Mouse (Mus musculus): ENCODE results near the gene Hhex. TPM values are rescaled to one million over a fixed set of nuclear protein-coding genes. Genes with fewer than 3 reads are reported as not detected.

The Hhex gene
- total RNA-seq (2022), result 100 to 1,000 TPM in 2 of 4 experiments, 10 to 100 TPM in 2; 23.6 to 283 (median 97.2) TPM

DNA sequence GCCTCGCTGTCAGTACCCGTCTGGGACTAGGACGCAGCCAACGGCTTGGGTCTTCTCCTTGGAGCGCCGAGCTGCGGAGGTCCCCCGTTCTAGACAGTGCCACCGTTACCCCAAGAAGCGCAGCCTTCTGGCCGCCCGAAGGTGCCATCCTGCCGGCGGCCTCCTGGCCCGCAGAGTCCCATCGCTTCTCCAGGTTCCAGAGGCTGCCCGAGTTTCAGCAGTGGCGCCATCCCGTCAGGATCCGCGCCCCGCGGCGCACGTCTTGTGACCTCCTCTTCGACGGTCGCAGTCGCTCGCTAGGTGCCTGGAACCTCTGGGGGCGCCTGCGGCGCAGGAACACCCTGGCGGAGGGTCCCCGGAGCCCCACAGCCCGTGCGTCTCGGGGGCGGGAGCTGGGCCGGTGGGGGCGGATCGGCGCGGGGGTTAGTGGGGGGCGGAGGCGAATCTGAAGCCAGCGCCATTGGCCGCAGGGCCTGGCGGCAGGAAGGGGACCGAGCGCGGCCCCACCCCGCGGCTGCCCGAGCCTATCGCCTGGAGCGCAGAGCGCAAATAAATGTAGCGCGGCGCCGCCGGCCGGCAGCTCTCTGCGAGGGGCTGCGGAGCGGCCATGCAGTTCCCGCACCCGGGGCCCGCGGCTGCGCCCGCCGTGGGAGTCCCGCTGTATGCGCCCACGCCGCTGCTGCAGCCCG is at the start of gene Hhex:
Gene Hhex (plus strand): TSS at position 548 of the 689 bp plus-strand sequence.
- peak; percentile 84 for DNase-seq

DNA sequence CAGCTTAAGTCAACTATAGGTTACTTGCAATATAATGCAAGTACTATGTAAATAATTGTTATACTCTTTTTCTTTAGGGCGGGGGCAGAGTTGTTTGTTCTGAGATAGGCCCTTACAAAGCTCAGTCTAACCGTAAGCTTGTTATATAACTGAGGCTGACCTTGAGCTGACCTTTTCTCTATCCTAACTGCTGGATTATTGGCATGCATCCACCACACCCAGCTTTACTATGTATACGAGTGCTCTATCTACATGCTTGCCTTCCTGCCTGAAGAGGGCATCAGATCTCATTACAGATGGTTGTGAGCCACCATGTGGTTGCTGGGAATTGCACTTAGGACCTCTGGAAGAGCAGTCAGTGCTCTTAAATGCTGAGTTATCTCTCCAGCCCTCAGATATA is 48.5 kb upstream of the Hhex start:
- DNase-seq, result no peak

DNA sequence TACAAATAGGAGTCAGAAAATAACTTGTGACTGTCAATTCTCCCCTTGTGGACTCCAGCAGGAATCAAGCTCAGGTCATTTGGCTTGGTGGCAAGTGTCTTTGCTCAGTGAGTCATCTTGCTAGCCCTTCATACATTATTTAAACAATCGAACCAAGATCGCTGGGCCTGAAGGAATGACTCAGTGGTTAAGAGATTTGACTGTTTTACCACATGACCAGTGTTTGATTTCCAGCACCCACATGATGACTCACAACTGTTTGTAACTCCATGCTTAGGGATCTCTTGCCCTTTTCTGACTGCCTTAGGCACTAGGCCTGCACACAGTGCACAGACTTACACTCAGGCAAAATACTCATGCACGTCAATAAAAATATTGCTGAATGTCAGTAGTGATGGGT is 42.7 kb upstream of the Hhex start:
- DNase-seq, result no peak

DNA sequence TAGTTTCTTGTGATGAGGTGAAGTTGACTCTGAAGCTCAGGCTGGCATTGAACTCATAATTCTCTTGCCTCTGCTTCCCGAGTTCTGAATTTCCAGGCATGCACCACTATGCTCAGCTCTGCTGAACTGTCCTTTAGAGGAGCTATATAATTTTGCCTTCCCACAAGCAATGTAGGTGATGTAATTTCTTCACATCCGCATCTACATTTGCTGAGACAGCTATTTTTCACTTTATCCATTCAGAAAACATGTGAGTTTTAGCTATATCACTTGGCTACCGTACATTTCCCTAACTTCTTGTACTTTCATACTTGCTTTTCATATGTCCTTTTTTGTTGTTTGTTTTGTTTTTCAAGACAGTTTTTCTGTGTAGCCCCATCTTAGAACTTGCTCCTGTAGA is 38.3 kb upstream of the Hhex start:
- no peak for DNase-seq

DNA sequence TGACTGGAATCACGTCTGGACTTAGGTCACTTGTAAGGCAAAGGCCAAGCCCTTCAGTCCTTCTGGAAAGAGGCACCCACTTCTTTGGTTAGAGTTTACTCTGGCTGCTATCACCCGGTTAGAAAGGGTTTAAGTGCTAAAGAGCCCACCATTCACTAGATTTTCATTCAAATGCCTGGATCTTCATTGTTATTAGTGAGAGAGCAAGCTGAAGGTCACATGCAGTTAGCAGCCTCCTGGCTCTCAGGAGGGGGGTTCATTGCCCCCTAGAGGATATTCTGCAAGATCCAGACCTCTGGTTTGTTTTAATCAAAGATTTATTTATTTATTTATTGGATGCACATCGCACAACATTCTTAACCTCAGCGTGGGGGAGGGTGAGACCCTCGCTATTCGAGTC is 33.7 kb upstream of the Hhex start:
- DNase-seq, result no peak

GRCm38 (mm10) chr19:37418294-37418693 is 16.3 kb upstream of the Hhex start:
- DNase-seq, result no peak

DNA sequence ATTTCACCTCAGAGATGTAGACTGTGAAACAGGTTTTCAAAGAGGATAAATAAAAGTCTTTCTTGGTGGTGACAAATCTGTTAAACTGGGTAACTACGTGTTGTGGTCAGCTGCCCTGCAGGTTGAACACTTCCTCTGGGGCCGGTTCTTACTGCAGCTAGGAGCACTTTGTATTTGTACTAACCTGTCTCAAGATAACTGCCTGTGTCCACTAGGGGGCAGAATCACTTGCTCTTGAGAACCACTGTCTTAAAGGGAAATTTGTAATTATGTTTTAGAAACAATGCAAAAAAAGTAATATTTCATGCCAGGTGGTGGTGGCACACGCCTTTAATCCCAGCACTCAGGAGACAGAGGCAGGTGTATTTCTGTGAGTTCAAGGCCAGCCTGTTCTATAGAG is 15.0 kb upstream of the Hhex start:
- DNase-seq, result peak; percentile 49

DNA sequence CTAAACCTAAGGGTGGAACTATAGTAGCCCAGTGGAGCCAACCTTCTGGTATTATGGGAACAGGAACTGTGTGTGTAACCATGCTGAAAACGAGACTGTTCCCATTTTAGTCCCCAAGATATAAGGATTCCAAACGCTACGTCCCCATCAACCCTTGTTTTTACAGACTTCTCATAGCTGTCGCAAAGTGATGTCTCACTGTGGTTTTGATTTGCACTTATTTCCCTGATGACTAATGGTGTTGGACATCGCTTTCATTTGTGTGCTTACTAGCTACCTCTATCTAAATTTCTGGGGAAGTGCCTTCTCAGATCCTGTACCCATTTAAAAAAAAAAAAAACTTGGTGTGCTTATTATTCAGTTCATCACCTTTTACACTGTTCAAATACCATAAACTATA is 6.0 kb upstream of the Hhex start:
- no peak for DNase-seq

- no peak for DNase-seq
These were observed 3.4 kb upstream of the Hhex start for GRCm38 (mm10) chr19:37431139-37431756.

GRCm38 (mm10) chr19:37432868-37433570 is 1.6 kb upstream of the Hhex start:
- no peak for DNase-seq

GRCm38 (mm10) chr19:37433895-37434262 is 731 bp upstream of the Hhex start:
- peak; percentile 42 for DNase-seq

GRCm38 (mm10) chr19:37435041-37435852 is 637 bp downstream of the Hhex start:
- peak; percentile 49 for DNase-seq

DNA sequence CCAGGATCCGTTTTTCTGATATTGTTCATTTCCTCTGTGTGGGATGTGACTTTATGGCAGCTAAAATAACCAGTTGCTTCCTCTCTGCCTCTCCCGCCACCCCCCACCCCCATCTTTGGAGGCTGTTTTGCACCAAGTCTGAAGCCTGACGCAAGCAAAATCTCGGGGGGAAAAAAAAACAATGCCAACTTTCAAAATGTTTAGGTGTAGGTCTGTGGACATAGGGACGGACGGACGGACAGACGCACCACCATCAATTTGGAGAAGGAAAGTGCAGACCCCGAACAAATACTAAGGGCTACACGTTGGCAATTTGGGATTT is 1.2 kb downstream of the Hhex start:
- no peak for DNase-seq

DNA sequence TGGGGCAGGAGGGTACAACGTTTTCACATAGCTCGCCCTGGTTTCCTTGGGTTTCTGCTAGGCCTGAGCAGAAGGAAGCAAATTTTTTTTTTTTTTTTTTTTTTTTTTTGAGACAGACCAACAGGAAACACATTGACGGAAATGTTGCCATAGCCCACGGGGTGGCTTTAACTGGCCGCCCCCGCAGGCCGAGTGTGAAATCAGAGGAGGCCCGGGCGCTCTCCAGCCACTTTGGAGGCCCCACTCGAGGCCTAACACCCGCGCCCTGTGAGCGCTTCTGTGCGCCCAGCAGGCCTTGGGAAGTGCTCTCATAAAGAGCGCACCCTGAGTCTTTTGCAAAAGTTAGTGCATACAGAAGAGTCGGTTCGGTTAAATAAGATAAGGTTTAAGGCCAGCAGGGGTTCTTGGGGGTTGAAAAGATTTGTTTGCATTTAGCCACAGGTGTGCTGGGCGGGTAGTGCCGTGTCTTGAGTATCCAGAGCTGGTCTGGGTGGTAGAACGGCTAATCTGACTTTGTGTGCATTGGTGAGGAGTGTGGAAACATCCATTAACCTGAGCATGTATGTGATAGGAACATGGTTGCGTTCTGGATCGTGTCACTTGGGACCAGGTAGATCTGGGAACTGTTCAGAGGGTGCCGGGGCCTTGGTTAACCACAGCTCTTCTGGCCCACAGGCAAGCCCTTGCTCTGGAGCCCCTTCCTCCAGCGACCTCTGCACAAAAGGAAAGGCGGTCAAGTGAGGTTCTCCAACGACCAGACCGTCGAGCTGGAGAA is 2.1 kb downstream of the Hhex start:
- peak; percentile 29 for DNase-seq

GRCm38 (mm10) chr19:37437289-37437606 is 2.6 kb downstream of the Hhex start:
- no peak for DNase-seq

GRCm38 (mm10) chr19:37440181-37440580 is 5.6 kb downstream of the Hhex start:
- DNase-seq, result peak; percentile 31

DNA sequence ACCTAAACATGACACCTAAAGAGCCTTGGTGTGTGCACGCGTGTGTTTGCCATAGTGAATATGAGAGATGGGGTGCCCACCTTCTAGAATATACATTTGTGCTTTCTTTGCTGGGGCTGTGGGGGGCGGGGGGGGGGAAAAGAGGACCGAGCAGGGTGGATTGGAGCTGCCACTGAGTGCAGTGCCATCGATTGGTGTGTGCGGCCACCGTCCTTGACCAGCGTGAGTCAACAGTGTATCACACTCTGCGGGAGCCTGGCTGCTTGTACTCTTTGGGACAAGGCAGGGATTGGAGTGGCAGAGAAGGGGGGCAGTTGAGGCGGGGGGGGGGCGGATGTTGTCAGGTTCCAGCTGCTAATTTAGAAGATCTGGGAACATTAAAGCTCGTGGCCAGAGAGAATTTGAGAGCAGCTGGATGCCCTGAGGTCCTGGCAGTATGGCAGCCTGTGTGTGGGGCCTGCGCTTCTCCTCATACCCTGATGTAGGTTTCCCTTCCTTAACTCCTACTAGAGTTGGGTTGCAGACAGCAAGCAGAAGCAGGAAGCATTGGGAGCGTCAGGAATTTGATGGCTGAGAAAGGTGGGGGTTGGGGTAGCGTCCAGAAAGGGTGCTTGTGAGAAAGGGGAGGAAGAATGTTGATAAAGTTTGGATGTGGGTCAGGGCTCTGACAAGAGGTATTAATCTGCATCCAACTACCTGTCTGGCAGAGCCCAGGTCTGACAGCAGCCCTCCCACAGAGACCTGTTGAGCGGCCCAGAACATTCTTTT is 6.3 kb downstream of the Hhex start:
- peak; percentile 77 for DNase-seq

- no peak for DNase-seq
These were observed 8.1 kb downstream of the Hhex start for GRCm38 (mm10) chr19:37442524-37443286.

GRCm38 (mm10) chr19:37443631-37444140 is 9.1 kb downstream of the Hhex start:
- DNase-seq, result peak; percentile 19

DNA sequence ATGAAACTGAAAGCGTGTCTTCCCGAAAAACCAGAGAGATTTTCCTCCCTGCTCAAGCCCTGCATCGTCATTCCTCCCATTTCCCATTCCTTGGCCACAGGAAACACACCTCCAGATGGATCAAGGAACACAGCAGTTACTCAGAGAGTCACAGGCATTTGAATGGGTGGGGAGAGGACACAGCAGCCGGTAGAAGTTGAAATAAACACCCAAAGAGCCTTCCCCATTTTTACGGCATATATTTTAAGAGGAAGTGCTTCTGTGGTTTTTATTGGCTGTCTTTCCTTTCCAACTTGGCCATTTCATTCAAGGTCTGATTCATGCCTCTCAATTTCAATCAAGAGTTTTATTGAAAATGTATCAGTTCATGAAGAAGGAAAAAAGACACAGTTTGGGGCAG is 13.6 kb downstream of the Hhex start:
- no peak for DNase-seq

- DNase-seq, result no peak
These were observed 14.6 kb downstream of the Hhex start for GRCm38 (mm10) chr19:37449246-37449645.

All from adrenal gland, adult 8-10 months (tissue).